Mouse (Mus musculus): ENCODE results near the gene Plpp6. TPM values are rescaled to one million over a fixed set of nuclear protein-coding genes. Genes with fewer than 3 reads are reported as not detected.

The Plpp6 gene
- polyA plus RNA-seq (2021; fragmentation: Nextera tagmentation) = 7.4 and 42.0 TPM in 2 replicates
- long read RNA-seq, experiment 1, transcript Plpp6-201 (1 exons, 2,859 nt) = major isoform, 55 of 55 reads
- long read RNA-seq, experiment 1, partial matches to known transcripts = 0 of 55 reads
- long read RNA-seq, experiment 1, other reads (novel, unspliced or antisense) = 0 of 55 reads
- long read RNA-seq, experiment 2, transcript Plpp6-201 (1 exons, 2,859 nt) = major isoform, 13 of 13 reads
- long read RNA-seq, experiment 2, partial matches to known transcripts = 0 of 13 reads
- long read RNA-seq, experiment 2, other reads (novel, unspliced or antisense) = 0 of 13 reads

DNA sequence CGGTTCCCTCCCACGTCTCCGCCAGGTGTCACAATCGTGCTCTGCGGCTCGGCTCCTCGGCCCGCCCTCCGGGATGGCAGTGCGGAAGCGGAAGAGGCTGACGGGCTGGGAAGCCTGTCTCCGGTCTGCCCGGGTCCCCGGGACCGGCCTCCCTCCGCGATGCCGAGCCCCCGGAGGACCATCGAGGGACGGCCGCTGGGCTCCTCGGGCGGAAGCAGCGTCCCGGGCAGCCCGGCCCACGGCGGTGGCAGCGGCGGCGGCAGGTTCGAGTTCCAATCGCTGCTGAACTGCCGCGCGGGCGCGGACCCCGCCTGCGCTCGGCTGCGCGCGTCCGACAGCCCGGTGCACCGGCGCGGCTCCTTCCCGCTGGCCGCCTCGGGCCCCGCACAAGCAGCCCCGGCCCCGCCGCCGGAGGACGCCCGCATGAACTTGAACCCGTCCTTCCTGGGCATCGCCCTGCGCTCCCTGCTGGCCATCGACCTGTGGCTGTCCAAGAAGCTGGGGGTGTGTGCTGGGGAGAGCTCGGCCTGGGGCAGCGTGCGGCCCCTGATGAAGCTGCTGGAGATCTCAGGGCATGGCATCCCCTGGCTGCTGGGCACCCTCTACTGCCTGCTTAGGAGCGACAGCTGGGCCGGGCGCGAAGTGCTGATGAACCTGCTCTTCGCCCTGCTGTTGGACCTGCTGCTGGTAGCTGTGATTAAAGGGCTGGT lies at the start of gene Plpp6:
Plpp6 (plus strand) TSS at position 112 of the 710 bp plus-strand sequence.

DNA sequence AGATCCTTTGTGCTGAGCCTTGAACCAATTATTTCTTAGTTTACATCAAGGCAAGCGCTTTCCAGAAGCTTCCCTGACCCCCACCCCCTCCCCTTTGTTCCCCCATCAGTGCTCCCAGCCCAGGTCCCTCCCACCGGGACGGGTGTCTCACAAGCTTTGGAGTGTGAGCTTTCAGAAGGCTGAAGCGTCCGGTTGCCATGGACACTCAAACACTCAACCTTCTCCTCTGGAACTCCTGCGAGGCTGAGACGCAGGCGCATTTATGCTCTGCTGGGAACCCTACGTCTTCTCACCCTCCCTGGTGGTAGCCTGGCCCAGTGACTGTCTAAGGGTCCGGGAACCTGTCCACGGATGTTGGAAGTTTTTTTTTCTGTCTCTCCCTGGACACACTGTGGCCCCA lies 3.9 kb downstream of the Plpp6 start, which contains the start of gene 4430402I18Rik:
4430402I18Rik (minus strand) TSS at position 149 of the 400 bp plus-strand sequence.

DNA sequence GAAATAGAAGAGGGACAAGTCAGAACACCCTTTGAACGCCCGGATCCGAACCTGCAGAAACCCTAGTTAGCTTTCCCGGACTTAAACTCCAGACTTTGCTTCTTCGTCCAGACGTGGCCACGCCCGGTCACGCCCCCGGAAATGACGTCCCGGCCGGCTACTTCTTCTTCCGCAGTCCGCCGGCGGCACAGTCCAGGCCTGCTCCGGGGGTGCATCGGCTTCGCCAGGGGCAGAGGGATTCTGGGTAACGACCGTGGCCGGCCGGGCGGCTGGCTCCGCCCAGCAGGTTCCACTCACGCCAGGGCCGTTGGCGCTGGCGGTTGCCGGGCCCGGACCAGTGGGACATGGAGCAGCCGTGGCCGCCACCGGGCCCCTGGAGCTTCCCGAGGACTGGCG lies 26.4 kb downstream of the Plpp6 start, which contains the start of gene Cdc37l1:
Cdc37l1 (plus strand) TSS at position 159 of the 396 bp plus-strand sequence.

Other genes with a start within 250 kb of the Plpp6 start
- gene Slc1a1, start 128.9 kb upstream of the Plpp6 start, polyA plus RNA-seq (2021; fragmentation: Nextera tagmentation) = 18.9 and 21.5 TPM in 2 replicates
- gene 4430402I18Rik, start 3.8 kb downstream of the Plpp6 start, polyA plus RNA-seq (2021; fragmentation: Nextera tagmentation) = 5.9 and 9.1 TPM in 2 replicates
- 31.1 and 34.4 TPM in 2 replicates for gene Cdc37l1, start 26.4 kb downstream of the Plpp6 start, polyA plus RNA-seq (2021; fragmentation: Nextera tagmentation)
- 53.1 and 59.5 TPM in 2 replicates for gene Ak3, start 84.0 kb downstream of the Plpp6 start, polyA plus RNA-seq (2021; fragmentation: Nextera tagmentation)
- 22.7 and 23.7 TPM in 2 replicates for gene Rcl1, start 137.4 kb downstream of the Plpp6 start, polyA plus RNA-seq (2021; fragmentation: Nextera tagmentation)

All from left cerebral cortex, adult 6 months (tissue).